Mouse (Mus musculus) retina, adult 2 months (tissue): Measurements from ENCODE around the gene Ankrd36.

ENCODE experiments used
- DNase-seq: peaks from one replicate; pipeline ENCODE4 v3.0.0-alpha.2; 2012; ENCODE audit warnings: low read depth, low spot score

The Ankrd36 gene

GRCm38 (mm10) chr11:5737137-5737536, 167.7 kb downstream of the Ankrd36 start:
- DNase-seq: no peak
